Mouse (Mus musculus): ENCODE data around the gene Rps16. TPM values are rescaled to one million over a fixed set of nuclear protein-coding genes. Genes with fewer than 3 reads are reported as not detected.
"Not testable (repeated sequence)": the region's sequence is repeated elsewhere in the genome, so short reads cannot be mapped to it uniquely, and the experiment has no call there.

Gene Rps16
- polyA plus RNA-seq, 1 experiment from 2014 or later, result 580 TPM

- H3K27me3 ChIP-seq (ENCODE audit: control insufficient read depth, insufficient read depth, low read length), result no peaks in the 10 kb centered on the region
- H3K4me2 ChIP-seq (ENCODE audit: low read length), result no peak overlapping the region
- peak; percentile 90 for DNase-seq
- H3K36me3 ChIP-seq (ENCODE audit: control insufficient read depth, insufficient read depth, low read length), result peaks cover 45% of the 10 kb centered on the region
- H3K27ac ChIP-seq (replicated peaks; ENCODE audit: low read depth, low read length), result no peak overlapping the region
- H3K9ac ChIP-seq (replicated peaks; ENCODE audit: low read length), result no peak overlapping the region
- H3K9me3 ChIP-seq (ENCODE audit: control insufficient read depth, low read length), result no peaks in the 10 kb centered on the region
- no peak overlapping the region for H3K4me3 ChIP-seq (replicated peaks; ENCODE audit: low read depth, low read length)
- WGBS, result 20% methylated on average over 4 of the region's 4 CpGs
- peaks cover 10% of the 10 kb centered on the region for H3K4me1 ChIP-seq (ENCODE audit: control insufficient read depth, insufficient read depth, low read length)
- ATAC-seq (ENCODE audit: low FRiP score, low TSS enrichment), result 0 out of 2 replicates have a peak, but pooled peaks have one; percentile 35
Measured at GRCm38 (mm10) chr7:28386462-28386861, 36.0 kb downstream of the Rps16 start.

GRCm38 (mm10) chr7:28386877-28387276 is 36.4 kb downstream of the Rps16 start:
- not testable (repeated sequence) for ATAC-seq (ENCODE audit: low FRiP score, low TSS enrichment); H3K27me3 ChIP-seq (ENCODE audit: control insufficient read depth, insufficient read depth, low read length); H3K9ac ChIP-seq (replicated peaks; ENCODE audit: low read length); H3K9me3 ChIP-seq (ENCODE audit: control insufficient read depth, low read length); H3K27ac ChIP-seq (replicated peaks; ENCODE audit: low read depth, low read length); H3K4me3 ChIP-seq (replicated peaks; ENCODE audit: low read depth, low read length); H3K4me2 ChIP-seq (ENCODE audit: low read length); DNase-seq
- 81% methylated on average over 6 of the region's 6 CpGs for WGBS
- peaks cover 45% of the 10 kb centered on the region for H3K36me3 ChIP-seq (ENCODE audit: control insufficient read depth, insufficient read depth, low read length)
- H3K4me1 ChIP-seq (ENCODE audit: control insufficient read depth, insufficient read depth, low read length), result peaks cover 11% of the 10 kb centered on the region

DNA sequence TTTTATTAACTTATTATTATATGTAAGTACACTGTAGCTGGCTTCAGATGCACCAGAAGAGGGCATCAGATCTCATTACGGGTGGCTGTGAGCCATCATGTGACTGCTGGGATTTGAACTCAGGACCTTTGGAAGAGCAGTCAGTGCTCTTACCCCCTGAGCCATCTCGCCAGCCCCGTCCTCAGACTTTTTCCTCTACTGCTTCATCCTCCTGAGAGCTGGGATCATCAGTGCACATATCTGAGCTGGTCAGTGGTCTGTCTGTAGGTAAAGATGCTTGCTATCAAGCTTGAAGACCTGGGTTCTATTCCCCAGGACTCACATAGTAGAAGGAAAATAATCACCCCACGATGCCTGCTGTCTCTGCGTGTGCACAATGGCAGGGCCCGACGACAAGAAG is 36.9 kb downstream of the Rps16 start:
- H3K9me3 ChIP-seq (ENCODE audit: control insufficient read depth, low read length); H3K4me2 ChIP-seq (ENCODE audit: low read length); H3K4me1 ChIP-seq (ENCODE audit: control insufficient read depth, insufficient read depth, low read length); H3K27ac ChIP-seq (replicated peaks; ENCODE audit: low read depth, low read length); H3K9ac ChIP-seq (replicated peaks; ENCODE audit: low read length); DNase-seq; H3K4me3 ChIP-seq (replicated peaks; ENCODE audit: low read depth, low read length); H3K27me3 ChIP-seq (ENCODE audit: control insufficient read depth, insufficient read depth, low read length); ATAC-seq (ENCODE audit: low FRiP score, low TSS enrichment): not testable (repeated sequence)
- WGBS, result 87% methylated on average over 7 of the region's 7 CpGs
- H3K36me3 ChIP-seq (ENCODE audit: control insufficient read depth, insufficient read depth, low read length), result peaks cover 45% of the 10 kb centered on the region

- H3K27ac ChIP-seq (replicated peaks; ENCODE audit: low read depth, low read length), result no peak overlapping the region
- no peaks in the 10 kb centered on the region for H3K27me3 ChIP-seq (ENCODE audit: control insufficient read depth, insufficient read depth, low read length)
- H3K4me1 ChIP-seq (ENCODE audit: control insufficient read depth, insufficient read depth, low read length), result peaks cover 11% of the 10 kb centered on the region
- H3K36me3 ChIP-seq (ENCODE audit: control insufficient read depth, insufficient read depth, low read length), result peaks cover 53% of the 10 kb centered on the region
- no peaks in the 10 kb centered on the region for H3K9me3 ChIP-seq (ENCODE audit: control insufficient read depth, low read length)
- ATAC-seq (ENCODE audit: low FRiP score, low TSS enrichment), result no peak
- no peak overlapping the region for H3K4me3 ChIP-seq (replicated peaks; ENCODE audit: low read depth, low read length)
- no peak overlapping the region for H3K4me2 ChIP-seq (ENCODE audit: low read length)
- no peak overlapping the region for H3K9ac ChIP-seq (replicated peaks; ENCODE audit: low read length)
- DNase-seq, result no peak
- WGBS, result 97% methylated on average over 3 of the region's 3 CpGs
Measured at GRCm38 (mm10) chr7:28390331-28390730, 39.9 kb downstream of the Rps16 start.

GRCm38 (mm10) chr7:28392429-28393271 is 42.2 kb downstream of the Rps16 start, which contains the start of the genes Med29 and Paf1:
Med29 (minus strand) TSS chr7:28392708.
Paf1 (plus strand) TSS chr7:28392951.
- H3K27me3 ChIP-seq (ENCODE audit: control insufficient read depth, insufficient read depth, low read length), result no peaks in the 10 kb centered on the region
- under 1% methylated on average over 58 of the region's 58 CpGs for WGBS
- ATAC-seq (ENCODE audit: low FRiP score, low TSS enrichment) (peak; percentile 97), DNase-seq (peak; percentile 98)
- no peaks in the 10 kb centered on the region for H3K9me3 ChIP-seq (ENCODE audit: control insufficient read depth, low read length)
- peaks cover 11% of the 10 kb centered on the region for H3K4me1 ChIP-seq (ENCODE audit: control insufficient read depth, insufficient read depth, low read length)
- H3K4me3 ChIP-seq (replicated peaks; ENCODE audit: low read depth, low read length), result peak within 1 kb of the TSS; percentile 67
- peak within 1 kb of the TSS; percentile 70 for H3K9ac ChIP-seq (replicated peaks; ENCODE audit: low read length)
- H3K4me2 ChIP-seq (ENCODE audit: low read length), result peak within 1 kb of the TSS; percentile 87
- H3K27ac ChIP-seq (replicated peaks; ENCODE audit: low read depth, low read length), result peak within 1 kb of the TSS; percentile 75
- peaks cover 63% of the 10 kb centered on the region for H3K36me3 ChIP-seq (ENCODE audit: control insufficient read depth, insufficient read depth, low read length)

GRCm38 (mm10) chr7:28393272-28393951 is 43.0 kb downstream of the Rps16 start:
- no peaks in the 10 kb centered on the region for H3K27me3 ChIP-seq (ENCODE audit: control insufficient read depth, insufficient read depth, low read length)
- no peak for DNase-seq
- 6% methylated on average over 22 of the region's 22 CpGs for WGBS
- no peak for ATAC-seq (ENCODE audit: low FRiP score, low TSS enrichment)
- peak overlapping the region; percentile 67 for H3K4me3 ChIP-seq (replicated peaks; ENCODE audit: low read depth, low read length)
- H3K27ac ChIP-seq (replicated peaks; ENCODE audit: low read depth, low read length), result peak overlapping the region; percentile 75
- peaks cover 63% of the 10 kb centered on the region for H3K36me3 ChIP-seq (ENCODE audit: control insufficient read depth, insufficient read depth, low read length)
- no peaks in the 10 kb centered on the region for H3K9me3 ChIP-seq (ENCODE audit: control insufficient read depth, low read length)
- H3K9ac ChIP-seq (replicated peaks; ENCODE audit: low read length), result peak overlapping the region; percentile 63
- peaks cover 11% of the 10 kb centered on the region for H3K4me1 ChIP-seq (ENCODE audit: control insufficient read depth, insufficient read depth, low read length)
- H3K4me2 ChIP-seq (ENCODE audit: low read length), result peak overlapping the region; percentile 87

- DNase-seq (no peak), ATAC-seq (ENCODE audit: low FRiP score, low TSS enrichment) (no peak)
- Histone ChIP-seq H3K9ac (replicated peaks; ENCODE audit: low read length) (no peak overlapping the region), H3K27me3 (ENCODE audit: control insufficient read depth, insufficient read depth, low read length) (no peaks in the 10 kb centered on the region), H3K4me3 (replicated peaks; ENCODE audit: low read depth, low read length) (no peak overlapping the region), H3K4me2 (ENCODE audit: low read length) (no peak overlapping the region), H3K36me3 (ENCODE audit: control insufficient read depth, insufficient read depth, low read length) (peaks cover 65% of the 10 kb centered on the region), H3K4me1 (ENCODE audit: control insufficient read depth, insufficient read depth, low read length) (peaks cover 11% of the 10 kb centered on the region), H3K27ac (replicated peaks; ENCODE audit: low read depth, low read length) (no peak overlapping the region), H3K9me3 (ENCODE audit: control insufficient read depth, low read length) (no peaks in the 10 kb centered on the region)
- WGBS, result 96% methylated on average over 4 of the region's 4 CpGs
Measured at GRCm38 (mm10) chr7:28395425-28395824, 45.0 kb downstream of the Rps16 start.

DNA sequence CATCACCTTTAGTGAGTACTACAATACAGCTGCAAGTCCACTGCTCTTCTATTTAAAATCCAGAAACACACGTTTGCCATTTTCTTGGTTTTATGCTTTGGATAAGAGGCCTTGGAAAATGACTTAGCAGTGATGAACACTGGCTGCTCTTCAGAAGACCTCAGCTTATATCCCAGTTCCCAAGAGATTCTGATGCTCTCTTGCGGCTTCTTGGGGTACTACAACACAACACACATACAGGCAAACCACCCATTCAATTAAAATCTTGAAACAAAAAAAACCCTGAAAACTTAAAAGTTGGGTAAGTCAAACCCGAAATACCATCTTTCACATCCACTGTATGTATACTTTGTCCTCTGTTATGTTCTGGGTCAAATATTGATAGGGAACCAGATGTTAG is 47.5 kb downstream of the Rps16 start:
- no peak overlapping the region for H3K27ac ChIP-seq (replicated peaks; ENCODE audit: low read depth, low read length)
- peaks cover 5% of the 10 kb centered on the region; the same call in 1 of the 2 replicates for H3K4me1 ChIP-seq (ENCODE audit: control insufficient read depth, insufficient read depth, low read length)
- peaks cover 85% of the 10 kb centered on the region for H3K36me3 ChIP-seq (ENCODE audit: control insufficient read depth, insufficient read depth, low read length)
- no peaks in the 10 kb centered on the region for H3K27me3 ChIP-seq (ENCODE audit: control insufficient read depth, insufficient read depth, low read length)
- DNase-seq (peak; percentile 69), ATAC-seq (ENCODE audit: low FRiP score, low TSS enrichment) (no peak)
- 65% methylated on average over 3 of the region's 3 CpGs for WGBS
- H3K4me3 ChIP-seq (replicated peaks; ENCODE audit: low read depth, low read length), result no peak overlapping the region
- H3K4me2 ChIP-seq (ENCODE audit: low read length), result no peak overlapping the region
- no peak overlapping the region for H3K9ac ChIP-seq (replicated peaks; ENCODE audit: low read length)
- no peaks in the 10 kb centered on the region for H3K9me3 ChIP-seq (ENCODE audit: control insufficient read depth, low read length)
